Mouse (Mus musculus): Measurements from ENCODE around the gene Atp6v1a. TPM values are rescaled to one million over a fixed set of nuclear protein-coding genes. Genes with fewer than 3 reads are reported as not detected.

The Atp6v1a gene
- total RNA-seq, 2 experiments from 2014 or later: 24.7 to 27.8 TPM

DNA sequence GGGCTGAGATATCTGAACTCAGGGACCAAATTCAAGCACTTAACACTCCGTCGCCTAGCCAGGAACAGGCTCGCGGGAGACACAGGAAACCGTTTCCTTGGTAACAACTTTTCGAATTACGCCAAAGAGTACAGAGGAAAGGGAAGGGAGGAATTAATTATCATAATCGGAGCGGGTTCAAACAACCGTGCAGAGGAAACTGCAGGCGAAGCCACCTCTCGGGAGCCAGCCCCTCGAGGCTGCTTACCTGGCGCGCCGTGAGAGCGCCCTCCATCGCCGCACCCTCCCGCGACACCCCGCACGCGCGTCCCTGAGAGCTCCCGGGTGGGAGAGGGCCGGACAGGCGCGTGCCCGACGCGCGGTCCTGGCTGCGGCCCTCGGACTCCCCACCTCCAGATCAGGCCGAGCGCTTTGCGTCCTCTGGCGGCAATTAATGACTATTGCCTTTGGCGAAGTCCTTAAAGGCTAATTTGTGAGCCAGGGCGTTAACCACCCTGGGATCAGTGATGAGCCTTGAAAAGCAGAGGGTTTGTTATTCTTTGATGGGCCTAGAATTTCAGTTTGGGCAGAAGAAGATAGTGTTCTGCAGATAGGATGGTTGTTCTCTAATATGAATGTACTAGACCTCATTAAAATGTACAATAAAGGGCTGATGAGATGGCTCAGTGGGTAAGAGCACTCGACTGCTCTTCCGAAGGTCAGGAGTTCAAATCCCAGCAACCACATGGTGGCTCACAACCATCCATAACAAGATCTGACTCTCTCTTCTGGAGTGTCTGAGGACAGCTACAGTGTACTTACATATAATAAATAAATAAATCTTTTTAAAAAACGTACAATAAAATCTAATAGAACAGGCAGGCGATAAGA is 76.2 kb downstream of the Atp6v1a start, which contains the start of gene Gramd1c:
Gene Gramd1c (minus strand): TSS at position 321 of the 870 bp plus-strand sequence.
- peak; percentile 71 to 77 for DNase-seq

DNA sequence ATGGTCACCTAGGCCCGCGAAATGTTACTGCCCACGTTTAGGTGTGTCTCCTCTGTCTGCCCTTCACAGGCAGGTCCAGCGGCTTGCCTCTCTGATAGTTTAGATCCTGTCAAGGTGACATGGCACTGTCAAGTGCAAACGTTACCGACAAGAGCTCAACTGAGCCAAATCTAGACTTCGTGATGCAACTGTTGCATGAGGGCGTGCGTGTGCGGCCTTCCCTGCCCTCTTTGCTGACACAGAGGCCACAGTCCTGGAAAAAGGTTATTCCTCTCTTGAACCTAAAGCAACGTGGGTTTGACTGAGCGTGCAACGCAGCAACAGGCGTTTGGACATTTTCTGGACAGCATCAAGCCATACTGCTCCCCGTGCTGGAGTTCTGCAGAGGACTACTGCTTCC is 78.2 kb downstream of the Atp6v1a start:
- no peak for DNase-seq

DNA sequence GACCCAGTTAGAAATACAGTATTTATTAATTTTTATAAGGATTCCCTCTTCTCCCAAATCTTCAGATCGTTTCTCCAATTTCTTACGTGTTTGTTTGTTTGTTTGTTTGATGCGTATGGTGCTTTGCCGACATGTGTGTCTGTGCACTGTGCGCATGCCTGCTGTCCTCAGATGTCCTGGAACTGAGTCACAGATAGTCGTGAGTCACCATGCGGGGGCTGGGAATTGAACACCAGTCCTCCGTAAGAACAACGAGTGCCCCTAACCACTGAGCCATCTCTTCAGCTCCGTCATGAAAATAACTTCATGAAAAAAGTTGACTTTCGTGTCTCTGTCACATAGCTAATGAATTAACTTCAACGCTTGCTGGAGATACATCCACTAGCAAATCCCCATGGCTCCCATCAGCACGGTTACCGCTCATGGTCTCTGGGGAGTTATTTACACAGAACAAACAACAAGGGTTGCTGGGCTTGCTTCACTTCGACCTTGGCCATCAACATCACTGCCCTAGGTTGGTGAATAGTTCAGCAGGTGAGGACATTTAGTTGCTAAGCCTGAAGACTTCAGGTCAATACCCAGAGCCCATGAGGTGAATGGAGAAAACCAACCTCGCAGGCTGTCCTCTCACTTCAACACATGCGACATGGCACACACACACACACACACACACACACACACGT is 78.8 kb downstream of the Atp6v1a start:
- DNase-seq: no peak

GRCm38 (mm10) chr16:44058745-44059144 is 80.8 kb downstream of the Atp6v1a start:
- peak; percentile 61 to 90 for DNase-seq

DNA sequence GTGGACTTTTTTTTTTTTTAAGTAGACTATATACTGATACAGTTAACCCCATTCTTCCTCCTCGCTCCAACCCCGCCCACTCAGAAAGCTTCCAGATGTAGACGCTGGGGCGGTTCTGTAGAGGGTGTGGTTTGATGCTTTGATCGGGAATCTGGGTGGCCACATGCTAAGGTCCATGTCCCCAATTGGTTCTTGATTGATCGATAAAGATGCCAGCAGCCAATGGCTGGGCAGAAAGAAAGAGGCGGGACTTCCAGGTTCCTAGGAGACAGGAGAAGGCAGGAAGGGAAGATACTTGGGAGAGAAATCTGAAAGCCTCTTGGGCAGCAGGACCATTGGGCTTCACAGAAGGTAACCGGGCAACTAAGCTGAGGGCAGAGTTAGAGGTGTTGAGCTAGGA is 83.7 kb downstream of the Atp6v1a start:
- DNase-seq: no peak

DNA sequence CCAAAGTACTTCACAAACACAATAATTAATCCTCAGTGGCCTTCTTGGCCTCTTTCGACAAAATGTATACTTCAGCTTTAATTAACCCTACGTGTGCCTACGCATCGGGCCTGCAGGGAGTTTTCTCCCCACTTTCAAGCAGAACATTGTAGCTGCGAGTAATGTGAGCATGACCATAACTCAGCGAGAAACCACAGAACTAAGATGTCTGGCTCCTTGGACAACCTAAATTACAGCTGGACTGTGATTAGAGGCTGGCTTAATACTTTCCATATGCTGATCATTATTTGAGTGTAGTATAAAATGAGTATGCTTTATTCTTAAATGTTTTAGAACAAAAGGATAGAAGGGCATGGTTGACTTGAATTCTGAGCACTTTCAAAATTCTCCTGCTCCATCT is 86.2 kb downstream of the Atp6v1a start:
- no peak for DNase-seq

DNA sequence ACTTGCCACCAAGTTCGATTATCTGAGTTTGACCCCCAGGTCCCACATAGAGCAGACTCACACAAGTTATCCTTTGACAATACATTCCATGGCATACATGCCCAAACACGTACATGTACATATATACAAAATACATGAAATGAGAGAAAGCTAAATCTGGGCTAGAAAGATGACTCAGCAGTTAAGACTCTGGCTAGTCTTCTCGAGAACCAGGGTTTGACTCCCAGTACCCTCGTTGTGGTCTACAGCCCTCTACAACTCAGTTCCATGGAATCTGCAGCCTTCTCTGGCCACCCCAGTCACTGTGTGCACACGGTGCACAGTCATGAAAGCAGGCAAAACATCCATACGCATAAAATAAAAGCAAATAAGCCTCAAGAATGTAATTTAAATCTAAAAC is 87.1 kb downstream of the Atp6v1a start:
- DNase-seq: no peak

DNA sequence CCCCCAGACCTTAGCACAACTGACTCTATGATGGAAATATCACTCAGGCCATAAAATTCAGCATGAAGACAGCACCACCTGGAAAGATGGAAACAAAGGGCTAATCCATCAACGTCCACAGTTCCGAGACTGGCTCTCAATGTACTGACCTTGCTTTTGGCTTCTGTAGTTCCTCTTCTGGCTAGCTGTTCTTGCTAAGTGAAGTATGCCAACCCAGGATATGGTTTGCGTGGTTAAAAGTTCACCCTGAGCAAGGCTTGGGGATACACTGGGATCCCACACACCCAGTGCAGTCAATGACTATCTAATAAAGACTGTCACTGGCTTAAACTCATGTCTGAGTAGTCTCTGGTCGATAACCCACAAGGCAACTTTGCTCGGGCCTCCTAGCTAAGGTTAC is 89.4 kb downstream of the Atp6v1a start:
- no peak for DNase-seq

DNA sequence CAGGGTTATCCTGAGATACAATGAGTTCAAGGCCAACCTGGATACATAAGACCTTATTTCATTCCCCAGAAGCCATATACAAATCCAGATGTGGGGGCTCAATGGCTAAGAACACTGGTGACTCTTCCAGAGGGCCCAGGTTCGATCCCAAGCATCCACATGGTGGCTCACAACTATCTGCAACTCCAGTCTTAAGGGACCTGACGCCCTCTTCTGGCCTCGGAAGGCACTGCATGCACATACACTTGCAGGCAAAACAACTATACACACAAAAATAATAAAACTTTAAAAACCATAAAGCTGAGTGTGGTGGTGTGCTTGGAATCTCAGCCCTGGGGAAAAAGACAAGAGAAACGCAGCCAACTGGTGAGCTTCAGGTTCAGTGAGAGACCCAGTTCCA is 100.4 kb downstream of the Atp6v1a start:
- no peak for DNase-seq

Other genes with a start within 250 kb of the Atp6v1a start
- 1 to 10 TPM; 1.7 to 2.4 TPM for gene Ccdc191, start 249.9 kb downstream of the Atp6v1a start, total RNA-seq (2021)
- gene Qtrt2, start 212.9 kb downstream of the Atp6v1a start, total RNA-seq (2021): 10 to 100 TPM in 1 of 2 experiments, 1 to 10 TPM in 1; 9.9 to 13.0 TPM
- under 1 TPM; 0.27 to 0.95 TPM for gene Zdhhc23, start 159.9 kb downstream of the Atp6v1a start, total RNA-seq (2021)
- under 1 TPM; 0.30 to 0.69 TPM for gene Gramd1c, start 76.4 kb downstream of the Atp6v1a start, total RNA-seq (2021)
- 10 to 100 TPM; 54.6 to 55.7 TPM for gene Naa50, start 125 bp upstream of the Atp6v1a start, total RNA-seq (2021)
- 10 to 100 TPM; 15.9 to 16.6 TPM for gene Usf3, start 33.5 kb upstream of the Atp6v1a start, total RNA-seq (2021)
- gene Sidt1, start 193.5 kb upstream of the Atp6v1a start, total RNA-seq (2021): under 1 TPM; 0.30 to 0.85 TPM
- gene Spice1, start 207.4 kb upstream of the Atp6v1a start, total RNA-seq (2021): 10 to 100 TPM in 1 of 2 experiments, 1 to 10 TPM in 1; 8.5 to 11.4 TPM